Mouse (Mus musculus): ENCODE data around the gene Selenbp2. TPM values are rescaled to one million over a fixed set of nuclear protein-coding genes. Genes with fewer than 3 reads are reported as not detected.
"Not testable (repeated sequence)": the region's sequence is repeated elsewhere in the genome, so short reads cannot be mapped to it uniquely, and the experiment has no call there.

The Selenbp2 gene
- total RNA-seq, 2 experiments from 2014 or later: 1.2 TPM; not detected in 1

GRCm38 (mm10) chr3:94689195-94689594, 4.2 kb upstream of the Selenbp2 start:
- intact Hi-C loops (cut with DNase I); DNase-seq (ENCODE audit: extremely low spot score in 1 of 2, low spot score in 2 of 2): not testable (repeated sequence)

DNA sequence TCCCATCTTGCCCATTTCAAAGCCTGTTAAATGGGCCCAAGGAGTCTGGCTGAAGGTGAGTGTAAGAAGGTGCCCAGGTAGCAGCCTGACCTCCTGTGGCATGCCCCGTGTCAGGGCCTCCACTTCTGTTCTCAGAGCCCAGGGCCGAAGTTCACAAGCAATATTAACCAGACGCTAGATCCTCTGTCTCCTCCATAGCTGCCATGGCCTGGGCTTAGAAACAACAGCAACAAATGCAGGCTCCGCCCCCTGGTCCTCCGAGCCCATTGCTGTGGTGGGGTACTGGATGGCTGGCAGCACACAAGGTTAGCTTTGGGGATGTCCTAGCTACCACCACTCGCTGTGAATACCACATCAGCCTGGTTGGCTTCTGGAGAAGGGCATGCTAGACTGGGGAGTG, 3.2 kb upstream of the Selenbp2 start:
- DNase-seq (ENCODE audit: extremely low spot score in 1 of 2, low spot score in 2 of 2); intact Hi-C loops (cut with DNase I): not testable (repeated sequence)

GRCm38 (mm10) chr3:94690616-94691247, 2.6 kb upstream of the Selenbp2 start:
- no peak for DNase-seq (ENCODE audit: extremely low spot score in 1 of 2, low spot score in 2 of 2)
- intact Hi-C loops (cut with DNase I): no loop called here

GRCm38 (mm10) chr3:94691694-94692093, 1.7 kb upstream of the Selenbp2 start:
- DNase-seq (ENCODE audit: extremely low spot score in 1 of 2, low spot score in 2 of 2); intact Hi-C loops (cut with DNase I): not testable (repeated sequence)

DNA sequence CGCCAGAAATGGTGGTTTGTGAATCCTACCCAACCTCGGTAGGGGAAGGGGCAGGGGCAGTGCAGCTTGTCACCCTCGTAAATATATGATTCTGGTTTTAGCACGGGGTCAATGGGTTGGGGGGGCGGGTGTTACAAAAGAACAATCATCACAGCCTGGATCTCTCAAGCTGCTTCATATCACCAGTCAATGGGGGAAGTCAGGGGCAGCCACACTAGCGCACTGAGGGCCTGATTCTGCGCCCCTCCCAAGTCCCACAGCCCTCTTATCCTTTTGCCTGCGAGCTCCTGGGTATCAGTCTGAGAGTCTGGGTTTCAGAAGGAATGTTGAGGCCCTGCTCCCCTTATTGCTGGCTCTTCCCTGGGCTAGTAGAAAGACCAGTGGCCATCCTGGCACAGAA, 518 bp downstream of the Selenbp2 start:
- intact Hi-C loops (cut with DNase I); DNase-seq (ENCODE audit: extremely low spot score in 1 of 2, low spot score in 2 of 2): not testable (repeated sequence)

GRCm38 (mm10) chr3:94695591-94695990, 2.2 kb downstream of the Selenbp2 start:
- intact Hi-C loops (cut with DNase I); DNase-seq (ENCODE audit: extremely low spot score in 1 of 2, low spot score in 2 of 2): not testable (repeated sequence)

DNA sequence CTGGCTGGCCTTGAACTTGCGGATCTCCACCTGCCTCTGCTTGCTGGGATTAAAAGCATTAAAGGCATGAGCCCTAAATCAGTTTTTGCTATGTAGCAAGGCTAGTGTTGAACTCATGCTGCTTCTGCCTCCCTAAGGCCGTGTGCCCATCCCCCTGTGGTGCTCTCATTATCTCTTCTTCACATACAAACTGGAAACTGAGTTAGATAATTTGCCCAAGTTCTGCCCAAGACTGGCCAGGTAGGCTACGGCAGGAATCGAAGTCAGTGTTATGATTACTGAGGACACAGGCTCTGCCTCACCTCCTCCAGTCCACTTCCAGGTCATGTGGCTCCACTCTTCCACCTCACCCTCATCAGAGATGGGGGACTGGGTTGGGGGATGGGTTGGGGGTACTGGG, 2.9 kb downstream of the Selenbp2 start:
- intact Hi-C loops (cut with DNase I); DNase-seq (ENCODE audit: extremely low spot score in 1 of 2, low spot score in 2 of 2): not testable (repeated sequence)

DNA sequence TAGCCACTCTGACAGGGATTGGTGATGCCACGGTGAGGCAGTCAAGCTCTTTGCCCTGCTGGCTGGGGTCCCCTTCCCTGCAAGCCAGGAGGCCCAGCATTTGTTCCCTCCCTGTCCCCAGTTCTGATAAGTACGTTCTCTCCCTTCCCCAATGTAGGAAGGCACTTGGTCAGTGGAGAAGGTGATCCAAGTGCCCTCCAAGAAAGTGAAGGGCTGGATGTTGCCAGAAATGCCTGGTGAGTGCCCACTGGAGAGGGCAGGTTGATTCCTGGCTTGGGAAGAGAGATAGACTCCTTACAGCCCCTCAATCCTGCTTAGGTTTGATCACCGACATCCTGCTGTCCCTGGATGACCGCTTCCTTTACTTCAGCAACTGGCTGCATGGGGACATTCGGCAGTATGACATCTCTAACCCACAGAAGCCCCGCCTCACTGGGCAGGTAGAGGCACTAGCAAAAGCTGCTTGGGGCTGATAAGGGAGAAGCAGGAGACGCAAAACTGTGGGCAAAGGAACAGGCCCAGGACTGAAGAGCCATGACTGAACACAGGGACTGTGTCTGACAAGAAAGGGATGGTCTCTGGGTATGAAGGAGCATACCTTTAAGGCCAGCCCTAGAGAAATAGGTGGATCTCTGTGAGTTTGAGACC, 8.9 kb downstream of the Selenbp2 start:
- intact Hi-C loops (cut with DNase I): not testable (repeated sequence)

GRCm38 (mm10) chr3:94702856-94703255, 9.5 kb downstream of the Selenbp2 start:
- DNase-seq (ENCODE audit: extremely low spot score in 1 of 2, low spot score in 2 of 2): no peak
- intact Hi-C loops (cut with DNase I): no loop called here

More for the DNA sequence above, 8.9 kb downstream of the Selenbp2 start:
- not testable (repeated sequence) for DNase-seq (ENCODE audit: extremely low spot score in 1 of 2, low spot score in 2 of 2)

- intact Hi-C loops (cut with DNase I); DNase-seq (ENCODE audit: extremely low spot score in 1 of 2, low spot score in 2 of 2): not testable (repeated sequence)
Observed at GRCm38 (mm10) chr3:94703364-94703763, 10.0 kb downstream of the Selenbp2 start.

DNA sequence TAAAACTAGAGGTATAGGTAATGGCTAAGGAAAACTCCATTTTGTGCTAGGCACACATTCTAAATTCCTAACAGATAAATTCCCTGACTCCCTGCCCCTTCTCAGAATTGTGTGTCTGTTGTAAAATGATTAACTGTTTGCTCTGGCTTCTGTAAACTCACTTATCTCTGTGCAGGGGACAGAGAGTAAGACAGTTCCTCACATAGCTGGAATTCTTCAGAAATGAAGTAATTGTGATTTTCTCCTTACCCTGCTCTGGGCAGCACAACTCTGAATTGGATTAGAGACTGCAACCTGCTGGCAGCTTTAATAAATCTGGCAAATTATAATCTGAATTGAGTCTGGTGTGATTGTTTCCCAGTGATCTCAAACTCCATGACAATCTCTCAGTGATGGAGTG, 17.2 kb downstream of the Selenbp2 start:
- intact Hi-C loops (cut with DNase I); DNase-seq (ENCODE audit: extremely low spot score in 1 of 2, low spot score in 2 of 2): not testable (repeated sequence)

- DNase-seq (ENCODE audit: extremely low spot score in 1 of 2, low spot score in 2 of 2); intact Hi-C loops (cut with DNase I): not testable (repeated sequence)
Observed at GRCm38 (mm10) chr3:94713424-94713823, 20.1 kb downstream of the Selenbp2 start.

DNA sequence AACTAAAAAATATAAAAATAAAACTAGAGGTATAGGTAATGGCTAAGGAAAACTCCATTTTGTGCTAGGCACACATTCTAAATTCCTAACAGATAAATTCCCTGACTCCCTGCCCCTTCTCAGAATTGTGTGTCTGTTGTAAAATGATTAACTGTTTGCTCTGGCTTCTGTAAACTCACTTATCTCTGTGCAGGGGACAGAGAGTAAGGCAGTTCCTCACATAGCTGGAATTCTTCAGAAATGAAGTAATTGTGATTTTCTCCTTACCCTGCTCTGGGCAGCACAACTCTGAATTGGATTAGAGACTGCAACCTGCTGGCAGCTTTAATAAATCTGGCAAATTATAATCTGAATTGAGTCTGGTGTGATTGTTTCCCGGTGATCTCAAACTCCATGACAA, 24.9 kb downstream of the Selenbp2 start:
- intact Hi-C loops (cut with DNase I); DNase-seq (ENCODE audit: extremely low spot score in 1 of 2, low spot score in 2 of 2): not testable (repeated sequence)

GRCm38 (mm10) chr3:94723637-94724036, 30.3 kb downstream of the Selenbp2 start:
- intact Hi-C loops (cut with DNase I): loop anchor here (5.0 kb wide), 1 partner anchor 86 kb away; no protein-coding TSS in a partner anchor
- DNase-seq (ENCODE audit: extremely low spot score in 1 of 2, low spot score in 2 of 2): not testable (repeated sequence)

- intact Hi-C loops (cut with DNase I): no loop called here
- DNase-seq (ENCODE audit: extremely low spot score in 1 of 2, low spot score in 2 of 2): no peak
Observed at GRCm38 (mm10) chr3:94745691-94746090, 52.3 kb downstream of the Selenbp2 start.

Other genes with a start within 250 kb of the Selenbp2 start
- gene Oaz3, start 249.6 kb upstream of the Selenbp2 start, total RNA-seq (2021): not detected
- 100 to 1,000 TPM; 242 to 260 TPM for gene Celf3, start 215.3 kb upstream of the Selenbp2 start, total RNA-seq (2021)
- 1 to 10 TPM; 6.8 to 8.7 TPM for gene Riiad1, start 213.2 kb upstream of the Selenbp2 start, total RNA-seq (2021)
- 10 to 100 TPM; 86.0 to 90.2 TPM for gene Snx27, start 110.8 kb upstream of the Selenbp2 start, total RNA-seq (2021)
- not detected for gene Gm10972, start 50.4 kb upstream of the Selenbp2 start, total RNA-seq (2021)
- 1 to 10 TPM in 1 of 2 experiments, under 1 TPM in 1; 0.77 to 1.3 TPM for gene Tuft1, start 34.7 kb upstream of the Selenbp2 start, total RNA-seq (2021)
- gene Cgn, start 92.9 kb downstream of the Selenbp2 start, total RNA-seq (2021): 1 to 10 TPM; 8.9 to 9.0 TPM
- gene Pogz, start 144.0 kb downstream of the Selenbp2 start, total RNA-seq (2021): 10 to 100 TPM; 60.4 to 64.9 TPM
- 100 to 1,000 TPM; 274 to 309 TPM for gene Psmb4, start 193.4 kb downstream of the Selenbp2 start, total RNA-seq (2021)
- 1 to 10 TPM; 3.2 to 3.8 TPM for gene Selenbp1, start 239.5 kb downstream of the Selenbp2 start, total RNA-seq (2021)

All from left cerebral cortex, postnatal 10 days (tissue).